Mouse (Mus musculus): Measurements from ENCODE around the gene Kdm5b.

- no peak for TF ChIP-seq CTCF (IDR thresholded peaks at IDR 0.05; ENCODE audit: low read depth)
- no peak for TF ChIP-seq EP300 (optimal IDR thresholded peaks at IDR 0.05)
Observed at GRCm38 (mm10) chr1:134589676-134590075, 29.7 kb downstream of the Kdm5b start.
